Mouse (Mus musculus) ES-E14 (cell line): Measurements from ENCODE around the gene Cnp. TPM values are rescaled to one million over a fixed set of nuclear protein-coding genes. Genes with fewer than 3 reads are reported as not detected.
A peak's percentile ranks its signal among the peaks of the same experiment; 100 is the strongest.

ENCODE experiments used
- DNase-seq: peaks from one replicate; pipeline ENCODE4 v3.0.0-alpha.2; 2013; ENCODE audit warnings: low read depth, low spot score
- H3K27ac ChIP-seq: 2 replicates; pipeline ENCODE4 v1.5.1; 2012; ENCODE audit warnings: low read depth, mild to moderate bottlenecking, low read length, moderate library complexity, mixed read lengths; ENCODE audit not compliant: poor library complexity, insufficient read depth, severe bottlenecking
- H3K36me3 ChIP-seq: 2 replicates; pipeline ENCODE4 v1.6.1; 2012; ENCODE audit warnings: mild to moderate bottlenecking, low read length, moderate library complexity, mixed read lengths; ENCODE audit not compliant: control insufficient read depth, poor library complexity, insufficient read depth, severe bottlenecking
- H3K4me1 ChIP-seq, 2 experiments: fragments of 150-350 bp in 1 of 2; sonication (generic) in 1 of 2; 2 replicates each; pipeline ENCODE4 v1.6.1; 2012; ENCODE audit warnings: low read length in 2 of 2, mild to moderate bottlenecking in 1 of 2, mixed read lengths in 1 of 2; ENCODE audit not compliant: control insufficient read depth in 2 of 2, insufficient read depth in 2 of 2, poor library complexity in 1 of 2
- H3K4me3 ChIP-seq, 2 experiments: fragments of 150-350 bp in 1 of 2; sonication (generic) in 1 of 2; 2 replicates each; pipeline ENCODE4 v1.5.1; 2012; ENCODE audit warnings: low read length in 2 of 2, low read depth in 1 of 2, mild to moderate bottlenecking in 1 of 2, mixed read lengths in 1 of 2; ENCODE audit not compliant: insufficient read depth in 1 of 2, poor library complexity in 1 of 2, severe bottlenecking in 1 of 2
- H3K9ac ChIP-seq: 2 replicates; pipeline ENCODE4 v1.6.1; 2012; ENCODE audit warnings: low read depth, mild to moderate bottlenecking, low read length, mixed read lengths; ENCODE audit not compliant: poor library complexity, insufficient read depth, severe bottlenecking
- H3K9me3 ChIP-seq: fragments of 150-350 bp; sonication (generic); 2 replicates; pipeline ENCODE4 v1.6.1; 2012; ENCODE audit warnings: low read depth, mild to moderate bottlenecking, low read length; ENCODE audit not compliant: control insufficient read depth, insufficient read depth
- CHD2 ChIP-seq: IDR thresholded peaks from 2 replicates; pipeline ENCODE4 v1.6.1; 2014; ENCODE audit warnings: mild to moderate bottlenecking, low read depth, low read length, inconsistent platforms
- HCFC1 ChIP-seq: IDR thresholded peaks from 2 replicates; pipeline ENCODE4 v1.6.1; 2012; ENCODE audit warnings: low read length, inconsistent platforms, borderline replicate concordance; ENCODE audit not compliant: insufficient read depth
- MAFK ChIP-seq: IDR thresholded peaks from 2 replicates; pipeline ENCODE4 v1.6.1; 2014; ENCODE audit warnings: mild to moderate bottlenecking, low read depth, low read length, inconsistent platforms; ENCODE audit not compliant: insufficient read depth
- ZC3H11A ChIP-seq: IDR thresholded peaks from 2 replicates; pipeline ENCODE4 v1.6.1; 2012; ENCODE audit warnings: low read depth, mild to moderate bottlenecking, inconsistent platforms, low read length, borderline replicate concordance
- ZNF384 ChIP-seq: IDR thresholded peaks from 2 replicates; pipeline ENCODE4 v1.6.1; 2012; ENCODE audit warnings: low read depth, low read length, inconsistent platforms
- in situ Hi-C, 2 experiments: fragments of 600-800 bp; cut with MboI; formaldehyde crosslinking; loops; one replicate each; pipeline ENCODE4 v1.15.1; 2025; ENCODE audit warnings: low sequenced_read_pairs in 2 of 2, inconsistent platforms in 1 of 2; ENCODE audit not compliant: unreplicated experiment in 2 of 2
- total RNA-seq: library from RNA; depleted of rRNA; stranded (reverse); fragments of 300-350 nt; gene quantifications from 2 replicates; pipeline ENCODE4 v1.2.3, GENCODE M21; 2012

Gene Cnp
- total RNA-seq, 1 experiment = 11.9 TPM

DNA sequence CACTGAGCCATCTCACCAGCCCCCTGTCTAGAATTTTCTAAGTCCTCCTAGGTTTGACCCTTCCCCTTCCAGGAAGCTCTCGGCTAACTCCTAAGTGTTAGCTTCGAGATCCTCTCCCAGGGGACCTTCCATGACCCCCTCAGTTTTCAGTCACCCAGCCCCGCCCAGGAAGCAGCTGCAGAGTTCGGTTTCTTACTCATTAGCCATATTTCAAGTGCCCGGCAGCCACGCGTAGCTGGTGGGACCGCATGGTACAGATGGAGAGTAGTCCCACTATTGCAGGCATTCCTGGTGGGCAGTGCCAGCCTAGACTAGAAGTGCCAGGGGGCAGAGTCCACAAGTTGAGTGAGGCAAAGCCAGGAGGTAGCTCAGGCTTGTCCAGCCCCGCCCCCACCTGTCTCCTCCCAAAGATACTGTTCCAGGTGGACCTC, 6.9 kb upstream of the Cnp start:
- Histone ChIP-seq H3K9me3 (no peaks in the 10 kb centered on the region), H3K4me3 (no peak overlapping the region), H3K36me3 (no peaks in the 10 kb centered on the region), H3K9ac (no peak overlapping the region), H3K4me1 (peaks cover 0 to 4% of the 10 kb centered on the region in 2 experiments; a peak in 2 of 4 replicates), H3K27ac (no peak overlapping the region)
- no peak for DNase-seq
- in situ Hi-C loops = no loop called here
- no peak for TF ChIP-seq MAFK
- TF ChIP-seq ZC3H11A = no peak
- TF ChIP-seq CHD2 = no peak
- TF ChIP-seq ZNF384 = no peak
- no peak for TF ChIP-seq HCFC1

DNA sequence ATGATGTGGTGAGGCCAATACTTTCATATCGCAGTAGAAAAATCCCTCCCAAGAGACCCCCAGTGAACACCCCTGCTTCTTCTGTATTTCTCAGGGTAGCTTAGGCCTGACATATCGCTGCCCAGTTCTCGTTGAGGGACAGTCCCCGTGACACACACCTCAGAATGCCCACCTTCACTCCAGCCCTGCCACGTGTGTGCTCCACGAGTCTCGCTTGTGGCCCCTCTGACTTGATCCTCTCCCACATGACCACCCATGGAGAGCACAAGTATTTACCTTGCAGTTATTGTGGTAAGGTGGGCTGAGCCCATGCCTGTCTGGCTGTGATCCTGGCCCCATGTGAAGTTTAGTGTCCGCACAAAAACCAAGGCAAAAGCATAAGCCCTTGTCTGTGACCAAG, 6.0 kb upstream of the Cnp start:
- H3K9ac ChIP-seq = no peak overlapping the region
- no peaks in the 10 kb centered on the region for H3K36me3 ChIP-seq
- H3K27ac ChIP-seq = no peak overlapping the region
- TF ChIP-seq CHD2 (no peak), HCFC1 (no peak), ZNF384 (no peak), MAFK (no peak), ZC3H11A (no peak)
- no peak overlapping the region for H3K4me3 ChIP-seq
- no peaks in the 10 kb centered on the region for H3K9me3 ChIP-seq
- peaks cover 0 to 4% of the 10 kb centered on the region in 2 experiments; a peak in 2 of 4 replicates for H3K4me1 ChIP-seq
- DNase-seq = no peak
- in situ Hi-C loops = no loop called here

DNA sequence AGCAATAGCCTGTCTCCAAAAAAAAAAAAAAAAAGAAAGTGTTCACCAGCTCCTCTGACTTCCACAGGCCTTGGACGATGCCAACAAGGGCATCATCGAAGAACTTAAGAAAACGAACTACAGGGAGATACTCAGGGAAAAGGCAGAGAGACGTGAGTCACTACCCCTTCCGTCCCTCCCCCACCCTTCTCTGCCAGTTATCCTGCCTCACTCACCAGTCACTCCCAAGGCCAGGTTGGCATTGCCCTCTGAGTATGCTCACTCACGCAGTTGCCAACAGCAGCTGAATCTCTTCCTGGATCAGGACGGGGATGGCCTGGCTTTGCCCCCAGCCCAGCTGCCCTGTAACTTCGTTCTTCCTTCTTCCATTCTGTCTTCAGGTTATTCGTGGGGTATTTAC, 4.9 kb upstream of the Cnp start:
- no peaks in the 10 kb centered on the region for H3K4me1 ChIP-seq
- no peak overlapping the region for H3K4me3 ChIP-seq
- DNase-seq = no peak
- H3K9ac ChIP-seq = no peak overlapping the region
- no peaks in the 10 kb centered on the region for H3K36me3 ChIP-seq
- no peak overlapping the region for H3K27ac ChIP-seq
- no peaks in the 10 kb centered on the region for H3K9me3 ChIP-seq
- no peak for TF ChIP-seq MAFK
- TF ChIP-seq ZNF384 = no peak
- TF ChIP-seq HCFC1 = no peak
- no peak for TF ChIP-seq CHD2
- TF ChIP-seq ZC3H11A = no peak
- in situ Hi-C loops = loop anchor here in 1 of 2 experiments (5.0 kb wide), 1 partner anchor 128 kb away; no protein-coding TSS in a partner anchor

DNA sequence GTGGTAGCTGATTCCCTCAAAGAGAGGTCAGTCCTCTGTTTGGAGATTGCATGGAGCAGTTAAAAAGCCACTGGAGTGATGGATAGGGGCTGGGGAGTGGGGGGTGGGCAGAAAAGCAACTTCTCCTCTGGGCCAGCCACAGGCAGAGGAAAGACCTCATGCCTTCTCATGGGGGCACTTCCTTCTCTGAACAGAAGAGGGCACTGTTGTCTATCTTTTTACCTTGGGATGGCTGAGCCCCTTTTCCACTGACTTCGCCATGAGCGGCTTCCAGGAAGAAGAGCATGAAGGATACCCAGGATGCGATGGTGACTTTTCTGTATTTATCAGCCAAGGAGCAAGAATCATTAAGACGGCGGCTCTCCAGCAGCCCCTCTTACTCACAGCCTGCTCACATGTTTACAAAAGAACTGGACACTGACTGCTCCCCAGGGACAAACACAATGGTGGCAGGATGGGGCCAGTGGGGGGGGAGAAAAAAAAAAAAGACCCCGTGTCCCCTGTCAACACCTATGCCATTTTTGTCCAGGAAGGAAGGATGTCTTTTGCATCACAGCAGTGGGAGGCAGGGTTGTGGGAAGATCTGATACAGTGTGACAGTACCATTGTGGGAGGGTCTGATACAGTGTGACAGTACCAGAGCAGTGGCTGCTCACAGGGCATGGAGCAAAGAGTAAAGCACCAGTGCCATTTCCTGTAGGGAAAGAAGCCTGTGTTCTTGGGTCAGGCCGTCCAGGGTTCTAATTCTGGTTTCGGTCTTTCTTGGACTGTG, 4.1 kb upstream of the Cnp start:
- TF ChIP-seq HCFC1 = no peak
- TF ChIP-seq ZC3H11A = 0 out of 2 replicates have a peak, but pooled peaks have one; percentile 8
- no peak overlapping the region for H3K9ac ChIP-seq
- H3K4me1 ChIP-seq = peaks cover 0 to 3% of the 10 kb centered on the region in 2 experiments; a peak in 2 of 4 replicates
- H3K36me3 ChIP-seq = no peaks in the 10 kb centered on the region
- no peak overlapping the region for H3K27ac ChIP-seq
- H3K4me3 ChIP-seq = no peak overlapping the region
- H3K9me3 ChIP-seq = no peaks in the 10 kb centered on the region
- DNase-seq = peak; percentile 75
- in situ Hi-C loops = loop anchor here in 1 of 2 experiments (5.0 kb wide), 1 partner anchor 127 kb away; no protein-coding TSS in a partner anchor

DNA sequence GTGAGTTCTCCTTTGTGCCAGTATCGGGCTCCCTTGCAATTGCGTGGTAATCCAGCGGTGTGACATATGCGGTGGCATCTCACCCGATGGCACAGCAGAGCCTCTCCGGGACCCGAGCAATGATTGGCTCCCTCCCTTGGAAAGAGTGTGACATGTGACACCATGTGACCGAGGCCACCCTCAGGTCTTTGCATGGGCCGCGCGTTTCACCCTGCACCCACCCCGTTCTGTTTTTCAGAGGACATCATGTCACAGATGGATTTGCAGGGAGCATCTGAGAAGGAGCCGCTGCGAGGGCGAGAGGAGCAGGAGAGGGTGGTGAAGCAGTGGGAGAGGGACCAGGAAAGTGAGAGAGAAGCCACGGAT, 3.5 kb upstream of the Cnp start:
- no peak overlapping the region for H3K4me3 ChIP-seq
- TF ChIP-seq MAFK = no peak
- no peak for TF ChIP-seq ZC3H11A
- TF ChIP-seq HCFC1 = no peak
- no peak for TF ChIP-seq ZNF384
- TF ChIP-seq CHD2 = no peak
- H3K9ac ChIP-seq = no peak overlapping the region
- no peak for DNase-seq
- in situ Hi-C loops = loop anchor here in 1 of 2 experiments (5.0 kb wide), 1 partner anchor 126 kb away; no protein-coding TSS in a partner anchor
- no peak overlapping the region for H3K27ac ChIP-seq
- H3K4me1 ChIP-seq = peaks cover 0 to 4% of the 10 kb centered on the region in 2 experiments; a peak in 2 of 4 replicates
- no peaks in the 10 kb centered on the region for H3K9me3 ChIP-seq
- no peaks in the 10 kb centered on the region for H3K36me3 ChIP-seq
